Mouse (Mus musculus) mesoderm, embryonic 11.5 days (tissue): Measurements from ENCODE around the gene Pramel7.
"Not testable (repeated sequence)": the region's sequence is repeated elsewhere in the genome, so short reads cannot be mapped to it uniquely, and the experiment has no call there.

Source experiments
- DNase-seq: peaks from one replicate; pipeline ENCODE4 v3.0.0-alpha.2; 2012; ENCODE audit warnings: low read depth, low spot score

Pramel7 gene

DNA sequence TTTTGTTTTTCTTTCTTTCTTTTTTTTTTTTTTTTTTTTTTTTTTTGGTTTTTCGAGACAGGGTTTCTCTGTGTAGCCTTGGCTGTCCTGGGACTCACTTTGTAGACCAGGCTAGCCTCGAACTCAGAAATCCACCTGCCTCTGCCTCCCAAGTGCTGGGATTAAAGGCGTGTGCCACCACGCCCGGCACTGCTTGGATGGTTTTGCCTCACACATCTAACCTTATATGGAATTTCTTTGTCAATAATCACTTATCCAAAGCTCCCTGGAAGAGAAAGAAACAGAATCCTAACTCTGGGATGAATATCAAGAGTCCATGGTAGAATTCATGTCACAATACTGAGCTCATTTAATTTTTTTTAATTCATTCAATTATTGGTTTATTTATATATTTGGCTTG lies at the start of gene Pramel7:
Gene Pramel7 (minus strand): TSS at position 101 of the 400 bp plus-strand sequence.
- not testable (repeated sequence) for DNase-seq

DNA sequence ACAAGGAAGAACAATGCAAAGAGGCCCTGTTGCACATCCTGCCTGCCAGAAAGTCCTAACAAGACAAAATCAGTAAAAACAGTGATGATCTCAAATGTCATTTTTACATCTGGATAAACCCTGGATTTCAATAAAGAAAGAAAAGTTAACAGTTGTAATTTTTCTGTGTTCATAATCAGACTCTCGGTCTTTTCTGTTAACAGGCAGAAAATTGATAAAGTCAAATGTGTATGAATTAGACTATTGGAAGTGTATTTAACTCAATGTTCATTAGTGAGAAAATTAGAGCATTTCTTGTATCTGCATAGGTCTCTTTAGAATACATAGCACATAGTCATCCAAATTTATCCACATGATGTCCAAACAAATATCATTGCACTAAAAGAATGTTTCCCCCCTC lies 48.5 kb upstream of the Pramel7 start, which contains the start of gene Olfr1128:
Gene Olfr1128 (minus strand): TSS at position 101 of the 400 bp plus-strand sequence.
- no peak for DNase-seq

DNA sequence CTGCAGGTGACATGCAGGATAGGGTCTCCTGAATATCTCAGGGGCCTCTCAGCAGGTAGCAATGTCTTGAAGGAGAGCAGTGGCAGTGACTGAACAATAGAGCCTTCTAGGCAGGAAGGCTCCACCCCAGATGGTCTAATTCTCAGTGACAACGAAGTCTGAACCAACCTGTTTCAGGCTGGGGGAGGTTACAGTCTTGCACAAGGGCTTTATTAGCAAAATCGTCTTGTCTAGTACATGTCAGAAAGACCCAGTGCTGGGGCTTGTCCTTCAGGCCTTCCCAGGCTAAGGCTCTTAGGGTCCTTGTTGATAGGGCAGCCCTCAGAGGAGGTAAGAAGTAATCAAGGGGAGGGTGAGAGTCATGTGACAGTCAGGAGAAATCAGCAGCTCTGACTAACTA lies 37.9 kb upstream of the Pramel7 start:
- no peak for DNase-seq

DNA sequence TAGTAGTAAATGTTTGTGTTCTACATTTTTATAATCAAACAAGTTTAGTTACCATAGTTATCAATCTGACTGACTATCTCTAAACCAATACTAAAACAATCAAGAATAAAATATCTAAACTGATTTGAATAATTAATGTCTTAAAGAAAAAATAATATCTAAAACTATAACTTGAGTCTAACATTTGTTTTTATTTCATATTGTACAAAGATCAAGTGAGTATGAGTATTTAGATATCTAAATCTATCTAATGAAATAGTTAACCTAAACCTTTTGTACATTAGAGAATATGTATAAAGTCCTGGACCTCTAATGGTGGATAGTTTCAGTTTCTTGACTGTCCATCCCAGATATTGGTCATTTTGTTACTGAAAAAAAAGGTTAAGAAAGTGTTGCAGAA lies 34.6 kb upstream of the Pramel7 start, which contains the start of gene Olfr153:
Gene Olfr153 (plus strand): TSS at position 301 of the 400 bp plus-strand sequence.
- DNase-seq: no peak

DNA sequence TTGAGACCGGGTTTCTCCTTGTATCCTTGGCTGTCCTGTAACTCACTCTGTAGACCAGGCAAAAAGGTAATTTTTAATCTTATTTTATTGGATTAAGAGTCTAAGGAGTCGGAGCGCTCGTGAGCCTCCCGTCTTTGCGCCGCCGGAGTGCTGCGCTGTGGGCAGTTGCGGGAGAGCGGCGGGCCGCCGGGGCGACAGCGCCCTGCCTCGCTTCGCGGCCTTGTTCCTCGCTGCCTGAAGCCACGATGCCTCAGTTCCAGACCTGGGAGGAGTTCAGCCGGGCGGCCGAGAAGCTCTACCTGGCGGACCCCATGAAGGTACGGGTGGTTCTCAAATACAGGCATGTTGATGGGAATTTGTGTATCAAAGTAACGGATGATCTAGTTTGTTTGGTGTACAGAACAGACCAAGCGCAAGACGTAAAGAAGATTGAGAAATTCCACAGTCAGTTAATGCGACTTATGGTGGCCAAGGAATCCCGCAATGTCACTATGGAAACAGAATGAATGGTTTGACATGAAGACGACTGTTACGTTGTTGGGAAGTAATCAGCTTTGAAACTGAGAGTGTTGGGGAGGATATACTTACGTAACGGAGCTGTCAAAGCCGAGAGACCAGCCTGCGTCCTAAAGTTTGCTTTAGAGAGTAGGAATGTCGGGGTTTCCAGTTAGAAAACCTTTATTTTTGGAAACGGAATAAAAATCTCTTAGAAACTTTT lies 29.2 kb upstream of the Pramel7 start:
- DNase-seq: not testable (repeated sequence)

DNA sequence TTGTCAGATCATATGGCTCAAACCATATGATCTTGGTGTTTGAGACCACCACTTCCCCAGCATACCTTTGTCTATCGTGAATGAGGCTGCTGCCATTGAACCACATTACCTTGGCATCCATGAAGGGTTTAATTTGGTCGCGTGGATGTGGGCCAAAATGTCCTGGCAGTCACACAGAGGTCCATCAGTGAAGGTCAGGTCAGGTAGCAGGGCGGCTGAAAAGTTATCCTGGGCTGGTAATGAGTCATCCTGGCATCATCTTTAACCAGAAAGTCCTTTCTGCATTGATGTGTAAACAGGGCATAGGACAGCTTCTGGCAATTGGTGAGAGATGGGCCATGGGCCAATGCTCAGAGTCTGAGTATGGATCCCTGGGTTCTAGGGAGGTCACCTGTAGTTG lies 23.8 kb upstream of the Pramel7 start:
- DNase-seq: no peak

DNA sequence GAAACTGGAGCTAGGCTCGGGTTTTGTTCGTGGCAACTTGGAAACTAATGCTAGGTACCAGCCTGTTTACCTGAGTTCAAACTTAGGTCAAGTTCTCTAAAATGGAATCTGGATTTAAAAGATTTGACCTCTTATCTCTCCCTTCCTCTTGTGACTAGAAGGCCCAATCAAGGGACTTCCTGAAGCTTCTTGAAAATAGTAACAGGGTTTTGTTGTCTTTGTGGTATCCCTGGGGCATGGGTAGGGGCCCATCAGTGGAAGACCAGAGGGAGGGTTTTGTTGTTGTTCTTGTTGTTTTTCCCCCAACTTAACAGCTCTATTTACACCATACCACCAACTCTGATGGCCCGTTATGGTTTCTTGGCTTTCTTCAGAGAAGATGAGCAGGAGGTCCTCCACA lies 19.7 kb upstream of the Pramel7 start:
- no peak for DNase-seq

DNA sequence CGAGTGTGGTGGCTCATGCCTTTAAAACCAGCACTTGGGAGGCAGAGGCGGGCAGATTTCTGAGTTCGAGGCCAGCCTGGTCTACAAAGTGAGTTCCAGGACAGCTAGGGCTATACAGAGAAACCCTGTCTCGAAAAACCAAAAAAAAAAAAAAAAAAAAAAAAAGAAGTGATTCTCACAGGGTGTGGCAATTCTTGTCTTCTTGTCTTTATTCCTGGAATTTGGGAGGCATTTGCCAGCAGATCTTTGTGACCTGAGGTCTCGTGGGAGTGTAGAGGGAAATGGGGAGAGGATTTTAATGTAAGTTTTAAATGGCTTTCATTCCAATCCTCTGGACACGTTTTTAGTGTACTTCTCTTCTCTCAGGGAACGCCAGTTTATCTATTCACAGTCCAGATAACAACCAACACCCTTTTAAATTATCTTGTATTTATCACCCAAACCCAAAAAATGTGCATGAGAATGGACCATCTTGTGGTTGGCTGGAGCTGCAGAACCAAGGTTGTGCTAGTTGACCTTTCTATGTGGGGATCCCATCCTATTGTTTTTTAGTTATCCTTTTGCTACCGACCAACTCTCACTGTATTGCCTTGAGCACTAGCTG lies 18.7 kb upstream of the Pramel7 start:
- no peak for DNase-seq

DNA sequence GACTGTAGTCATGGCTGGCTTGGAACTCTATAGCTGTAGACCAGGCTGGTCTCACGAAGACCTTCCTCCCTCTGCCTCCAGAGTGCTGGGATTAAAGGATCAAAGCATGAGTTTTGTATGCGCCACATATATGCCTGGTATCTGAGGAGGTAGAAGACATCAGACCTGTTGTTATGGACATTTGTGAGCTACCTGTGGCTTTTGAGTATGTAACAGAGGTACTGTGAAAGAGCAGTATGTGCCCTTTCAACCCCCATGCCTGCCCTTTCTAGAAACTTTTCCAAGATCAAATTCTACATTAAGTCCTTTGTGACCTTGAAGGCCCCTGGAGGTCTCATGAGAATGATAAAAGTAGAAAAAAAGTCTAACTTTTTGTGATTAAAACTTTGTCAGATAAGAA lies 18.2 kb upstream of the Pramel7 start:
- no peak for DNase-seq

DNA sequence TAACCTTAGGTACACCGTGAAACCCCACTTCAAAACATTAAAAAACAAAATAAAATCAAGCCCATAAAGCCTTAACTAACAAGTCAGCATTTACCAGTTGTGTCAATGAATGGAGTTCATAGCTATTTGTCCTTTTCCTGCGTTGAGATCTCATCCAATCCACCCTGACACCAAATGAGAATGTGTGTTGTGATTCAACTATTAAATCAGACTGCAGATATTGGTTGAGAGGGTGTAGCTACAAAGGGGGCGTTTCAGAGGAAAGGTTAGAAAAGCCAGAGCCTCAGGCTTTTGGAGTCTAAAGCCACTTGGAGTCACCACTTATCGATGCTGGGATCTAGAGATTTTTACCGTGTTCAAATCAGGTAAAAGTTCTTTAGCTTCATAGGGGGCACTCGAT lies 9.4 kb upstream of the Pramel7 start, which contains the start of gene Pramel6:
Gene Pramel6 (plus strand): TSS at position 301 of the 400 bp plus-strand sequence.
- DNase-seq: no peak

DNA sequence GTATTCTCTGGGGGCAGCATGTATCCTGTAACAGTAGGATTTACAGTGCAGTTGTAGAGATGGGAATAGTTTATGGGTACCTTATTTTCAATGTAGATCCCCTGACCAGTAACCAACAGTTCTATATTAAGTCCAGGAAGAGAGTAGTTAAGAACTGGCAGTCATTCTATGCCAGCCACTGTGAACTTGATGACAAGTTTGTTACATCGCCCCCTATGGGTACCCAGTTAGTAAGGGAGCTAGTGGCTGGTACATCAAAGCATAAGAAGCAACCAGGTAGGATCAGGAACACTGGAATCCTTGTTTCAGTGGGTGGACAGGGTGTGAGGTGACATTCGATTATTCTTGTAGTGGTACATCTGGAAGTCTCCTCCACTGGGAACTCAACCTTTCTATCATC lies 14.6 kb downstream of the Pramel7 start:
- DNase-seq: no peak

DNA sequence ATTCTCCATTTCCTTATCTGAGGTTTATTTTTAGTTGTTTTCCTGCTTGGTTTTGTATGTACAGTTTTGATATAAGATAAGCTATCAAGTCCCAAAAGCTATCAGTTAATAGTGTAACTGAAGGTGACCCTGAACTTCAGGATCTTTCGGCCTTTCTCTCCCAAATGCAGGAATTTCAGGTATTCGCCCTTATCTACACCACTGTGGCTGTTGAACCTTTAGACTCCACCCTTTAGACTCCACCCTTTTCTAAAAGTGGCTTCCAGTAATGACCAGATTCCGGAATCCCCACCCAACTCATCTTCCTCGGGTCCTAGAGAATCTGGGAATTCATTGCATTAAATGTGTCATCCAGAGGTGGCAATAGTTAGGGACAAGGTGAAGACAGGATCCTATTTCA lies 15.7 kb downstream of the Pramel7 start:
- no peak for DNase-seq

DNA sequence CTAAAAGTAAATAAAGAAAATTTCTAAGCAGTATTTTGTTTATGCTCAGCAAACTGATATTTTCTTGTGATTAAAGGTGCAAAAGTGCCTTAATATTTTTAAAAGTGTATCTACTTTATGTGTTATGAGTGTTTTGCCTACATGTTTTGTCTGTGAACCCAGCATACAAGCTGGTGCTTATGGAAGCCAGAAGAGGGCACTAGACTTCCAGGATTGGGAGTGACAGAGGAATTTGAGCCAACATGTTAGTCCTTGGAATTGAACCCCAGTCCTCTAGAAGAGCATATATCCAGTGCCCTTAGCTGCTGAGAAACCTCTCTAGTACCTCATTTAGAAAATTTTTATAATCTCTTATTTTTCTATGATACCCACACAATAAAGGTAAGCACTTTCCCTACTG lies 16.7 kb downstream of the Pramel7 start:
- DNase-seq: no peak

DNA sequence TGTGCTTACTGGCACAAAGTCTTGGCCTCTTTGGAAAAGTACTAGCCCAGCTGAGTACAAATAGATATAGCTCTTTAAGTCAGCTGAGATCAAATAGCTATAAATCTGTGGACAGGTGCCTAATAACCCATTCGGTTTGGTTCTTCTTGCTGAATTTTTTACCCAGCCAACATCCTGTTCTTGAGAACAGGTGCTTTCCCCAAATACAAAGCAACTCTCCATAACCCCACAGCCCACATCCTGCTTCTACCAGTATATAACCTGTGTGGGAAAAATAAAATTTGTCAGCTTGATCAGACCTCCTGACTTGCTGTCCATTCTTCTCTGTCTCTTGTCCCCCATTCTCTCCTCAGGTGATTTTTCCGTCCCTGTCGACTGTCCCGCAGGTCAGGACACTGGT lies 35.1 kb downstream of the Pramel7 start:
- DNase-seq: no peak

DNA sequence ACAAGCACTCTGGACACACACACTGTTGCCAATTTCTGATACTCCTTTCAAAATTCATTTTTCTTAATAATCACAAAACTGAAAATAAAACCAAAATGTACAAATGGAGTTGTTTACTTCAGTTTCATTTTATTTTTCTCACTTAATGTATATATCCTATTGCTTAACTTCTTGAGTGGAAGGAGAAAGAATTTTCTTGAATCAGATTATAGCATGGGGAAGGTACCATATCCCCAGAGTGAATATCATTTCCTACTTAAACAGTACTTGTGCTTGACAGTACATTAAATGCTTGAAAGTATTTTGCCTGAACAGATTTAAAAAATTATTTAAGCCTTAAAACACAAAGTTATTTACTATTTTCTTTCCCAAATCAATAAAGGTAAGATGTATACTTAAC lies 43.2 kb downstream of the Pramel7 start, which contains the start of gene Olfr1126:
Gene Olfr1126 (plus strand): TSS at position 301 of the 400 bp plus-strand sequence.
- DNase-seq: no peak
